Mouse (Mus musculus) cerebellum, adult 2 months (tissue): ENCODE results near the gene Dnah2.

Source experiments
- CTCF ChIP-seq: fragments of 200-500 bp; IDR thresholded peaks from 2 replicates; pipeline ENCODE4 v1.5.1; 2011; ENCODE audit warnings: low read depth, mild to moderate bottlenecking, control low read depth, low read length, moderate library complexity, borderline replicate concordance; ENCODE audit not compliant: insufficient read depth
- POLR2A ChIP-seq: fragments of 200-500 bp; IDR thresholded peaks from 2 replicates; pipeline ENCODE4 v1.6.1; 2011; ENCODE audit warnings: low read length, control low read depth, borderline replicate concordance; ENCODE audit not compliant: insufficient read depth

GRCm38 (mm10) chr11:69384979-69385378 is 163.9 kb downstream of the Dnah2 start:
- TF ChIP-seq CTCF (no peak), POLR2A (no peak)
